Mouse (Mus musculus): Measurements from ENCODE around the gene Angptl1. TPM values are rescaled to one million over a fixed set of nuclear protein-coding genes. Genes with fewer than 3 reads are reported as not detected.

Gene Angptl1
- total and polyA plus RNA-seq, 3 experiments = 0.08 to 0.23 TPM; not detected in 1

DNA sequence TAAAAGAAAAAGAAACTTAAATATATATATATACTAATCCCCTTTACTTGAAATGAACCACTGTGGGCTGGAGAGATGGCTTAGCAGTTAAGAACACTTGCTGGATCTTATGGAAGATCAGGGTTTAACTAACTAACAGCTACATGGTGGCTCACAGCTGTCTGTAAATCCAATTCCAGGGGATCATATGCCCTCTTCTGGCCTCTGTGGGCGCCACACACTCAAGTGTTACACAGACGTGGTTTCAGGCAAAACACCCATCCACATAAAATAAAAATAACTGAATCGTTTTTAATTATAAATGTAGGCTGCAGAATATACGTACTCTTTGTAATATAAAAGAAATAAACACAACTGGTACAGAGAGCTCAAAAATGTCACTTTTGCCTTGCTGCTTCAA, 50.5 kb downstream of the Angptl1 start:
- H3K4me3 ChIP-seq (replicated peaks in 1 of 3; ENCODE audit: low read depth in 2 of 3, low read length in 2 of 3, poor library complexity in 1 of 3) = no peak overlapping the region
- in situ Hi-C loops (cut with MboI; ENCODE audit: low pct_ligation_motif_present, low pct_unique_long_range_greater_than_20kb, low sequenced_read_pairs) (no loop called here), dilution Hi-C loops (cut with MboI; ENCODE audit: extremely low pct_ligation_motif_present, extremely low pct_unique_long_range_greater_than_20kb, low sequenced_read_pairs) (no loop called here)
- no peaks in the 10 kb centered on the region for H3K9me3 ChIP-seq (replicated peaks; ENCODE audit: low read length)
- no peaks in the 10 kb centered on the region for H3K27me3 ChIP-seq (replicated peaks)
- no peak overlapping the region for H3K27ac ChIP-seq (ENCODE audit: insufficient read depth, low read depth)
- H3K4me1 ChIP-seq (ENCODE audit: control insufficient read depth in 1 of 2, insufficient read depth in 2 of 2) = peaks cover 0 to 16% of the 10 kb centered on the region in 2 experiments; a peak in 1 of 4 replicates
- TF ChIP-seq RCOR1 (conservative IDR thresholded peaks at IDR 0.05; ENCODE audit: low read depth, low read length) (no peak), RAD21 (IDR thresholded peaks at IDR 0.05; ENCODE audit: low read depth, low read length) (no peak), IRF4 (IDR thresholded peaks at IDR 0.05; ENCODE audit: low read depth, low read length) (no peak), TBP (conservative IDR thresholded peaks at IDR 0.05; ENCODE audit: low read depth, low read length) (no peak), CHD2 (IDR thresholded peaks at IDR 0.05; ENCODE audit: low read length) (no peak), TCF12 (IDR thresholded peaks at IDR 0.05; ENCODE audit: low read depth, low read length) (no peak), USF2 (conservative IDR thresholded peaks at IDR 0.05; ENCODE audit: low read depth, low read length) (no peak), CTCF (conservative IDR thresholded peaks at IDR 0.05 in 1 of 2, IDR thresholded peaks at IDR 0.05 in 1 of 2; ENCODE audit: low read depth in 2 of 2, low read length in 2 of 2) (peak in 1 of 2 experiments; percentile 14; a peak in 1 of 4 replicates)
- H3K79me2 ChIP-seq (replicated peaks; ENCODE audit: control insufficient read depth, extremely low read depth, insufficient read depth, poor library complexity, severe bottlenecking) = peaks cover 17% of the 10 kb centered on the region
- no peak for DNase-seq (ENCODE audit: extremely low read depth)
- H3K4me2 ChIP-seq (ENCODE audit: insufficient read depth, low read depth, poor library complexity, severe bottlenecking) = no peak overlapping the region
- no peak overlapping the region for H3K9ac ChIP-seq (ENCODE audit: insufficient read depth, low read depth)
- peaks cover 50 to 84% of the 10 kb centered on the region in 2 experiments for H3K36me3 ChIP-seq (replicated peaks in 1 of 2; ENCODE audit: control insufficient read depth in 1 of 2, insufficient read depth in 1 of 2, low read length in 1 of 2)

- in situ Hi-C loops (cut with MboI; ENCODE audit: low pct_ligation_motif_present, low pct_unique_long_range_greater_than_20kb, low sequenced_read_pairs) (no loop called here), dilution Hi-C loops (cut with MboI; ENCODE audit: extremely low pct_ligation_motif_present, extremely low pct_unique_long_range_greater_than_20kb, low sequenced_read_pairs) (no loop called here)
- Histone ChIP-seq H3K36me3 (replicated peaks in 1 of 2; ENCODE audit: control insufficient read depth in 1 of 2, insufficient read depth in 1 of 2, low read length in 1 of 2) (peaks cover 54 to 85% of the 10 kb centered on the region in 2 experiments), H3K9ac (ENCODE audit: insufficient read depth, low read depth) (no peak overlapping the region), H3K27ac (ENCODE audit: insufficient read depth, low read depth) (no peak overlapping the region), H3K27me3 (replicated peaks) (no peaks in the 10 kb centered on the region), H3K4me3 (replicated peaks in 1 of 3; ENCODE audit: low read depth in 2 of 3, low read length in 2 of 3, poor library complexity in 1 of 3) (no peak overlapping the region), H3K79me2 (replicated peaks; ENCODE audit: control insufficient read depth, extremely low read depth, insufficient read depth, poor library complexity, severe bottlenecking) (peaks cover 23% of the 10 kb centered on the region), H3K4me2 (ENCODE audit: insufficient read depth, low read depth, poor library complexity, severe bottlenecking) (no peak overlapping the region), H3K9me3 (replicated peaks; ENCODE audit: low read length) (no peaks in the 10 kb centered on the region), H3K4me1 (ENCODE audit: control insufficient read depth in 1 of 2, insufficient read depth in 2 of 2) (peaks cover 0 to 7% of the 10 kb centered on the region in 2 experiments; a peak in 1 of 4 replicates)
- peak; percentile 45 for DNase-seq (ENCODE audit: extremely low read depth)
- TF ChIP-seq ZNF384 (IDR thresholded peaks at IDR 0.05; ENCODE audit: low read depth, low read length) = peak; percentile 30; the same call in 1 of the 2 replicates
- TF ChIP-seq GABPA (IDR thresholded peaks at IDR 0.05; ENCODE audit: insufficient replicate concordance, low read depth, low read length) = no peak
- TF ChIP-seq ZC3H11A (IDR thresholded peaks at IDR 0.05; ENCODE audit: low read depth, low read length) = no peak
- TF ChIP-seq SIN3A (IDR thresholded peaks at IDR 0.05; ENCODE audit: low read length) = no peak
- no peak for TF ChIP-seq POLR2AphosphoS2 (IDR thresholded peaks at IDR 0.05; ENCODE audit: low read depth, low read length)
- TF ChIP-seq JUND (conservative IDR thresholded peaks at IDR 0.05; ENCODE audit: low read depth, low read length) = no peak
- TF ChIP-seq MAFK (IDR thresholded peaks at IDR 0.05; ENCODE audit: insufficient replicate concordance, low read length) = peak; percentile 67; the same call in 1 of the 2 replicates
- TF ChIP-seq ZKSCAN1 (IDR thresholded peaks at IDR 0.05; ENCODE audit: borderline replicate concordance, low read depth, low read length) = no peak
- no peak for TF ChIP-seq BHLHE40 (IDR thresholded peaks at IDR 0.05; ENCODE audit: low read depth, low read length)
- TF ChIP-seq NELFE (IDR thresholded peaks at IDR 0.05; ENCODE audit: low read depth, low read length) = no peak
- no peak for TF ChIP-seq KAT2A (IDR thresholded peaks at IDR 0.05; ENCODE audit: insufficient replicate concordance, low read length)
- no peak for TF ChIP-seq MEF2A (IDR thresholded peaks at IDR 0.05; ENCODE audit: borderline replicate concordance, low read depth, low read length)
- TF ChIP-seq ETS1 (conservative IDR thresholded peaks at IDR 0.05; ENCODE audit: low read depth, low read length) = no peak
- no peak for TF ChIP-seq IRF4 (IDR thresholded peaks at IDR 0.05; ENCODE audit: low read depth, low read length)
- no peak for TF ChIP-seq PAX5 (IDR thresholded peaks at IDR 0.05; ENCODE audit: low read length)
- no peak for TF ChIP-seq MAZ (IDR thresholded peaks at IDR 0.05; ENCODE audit: low read depth, low read length)
- TF ChIP-seq RAD21 (IDR thresholded peaks at IDR 0.05; ENCODE audit: low read depth, low read length) = no peak; the same call in none of the 2 replicates
- no peak for TF ChIP-seq TBP (conservative IDR thresholded peaks at IDR 0.05; ENCODE audit: low read depth, low read length)
- TF ChIP-seq MXI1 (IDR thresholded peaks at IDR 0.05; ENCODE audit: low read depth, low read length) = no peak
- TF ChIP-seq EP300 (IDR thresholded peaks at IDR 0.05; ENCODE audit: low read length) = no peak
- TF ChIP-seq JUN (IDR thresholded peaks at IDR 0.05; ENCODE audit: insufficient read depth, low read depth, low read length) = no peak
- no peak for TF ChIP-seq ZMIZ1 (IDR thresholded peaks at IDR 0.05; ENCODE audit: low read depth, low read length)
- no peak for TF ChIP-seq USF1 (IDR thresholded peaks at IDR 0.05; ENCODE audit: low read depth, low read length)
- no peak for TF ChIP-seq TCF12 (IDR thresholded peaks at IDR 0.05; ENCODE audit: low read depth, low read length)
- no peak for TF ChIP-seq NRF1 (IDR thresholded peaks at IDR 0.05; ENCODE audit: low read depth, low read length)
- TF ChIP-seq CHD2 (IDR thresholded peaks at IDR 0.05; ENCODE audit: low read length) = no peak
- TF ChIP-seq CTCF (conservative IDR thresholded peaks at IDR 0.05 in 1 of 2, IDR thresholded peaks at IDR 0.05 in 1 of 2; ENCODE audit: low read depth in 2 of 2, low read length in 2 of 2) = peak; percentile 30 to 38; a peak in 3 of 4 replicates
- no peak for TF ChIP-seq HCFC1 (IDR thresholded peaks at IDR 0.05; ENCODE audit: low read depth, low read length)
- no peak for TF ChIP-seq MAX (IDR thresholded peaks at IDR 0.05; ENCODE audit: low read length)
- TF ChIP-seq ELF1 (IDR thresholded peaks at IDR 0.05; ENCODE audit: low read depth, low read length) = no peak
Measured at GRCm38 (mm10) chr1:156891561-156891960, 53.2 kb downstream of the Angptl1 start.

All from CH12.LX (cell line).